Mouse (Mus musculus) cerebellum, adult 2 months (tissue): ENCODE measurements at regions not wholly inside any gene's neighbourhood (a gene's known extent, or its start where the extent isn't known, plus 50 kb on each side); places are given as distances from the start of the nearest gene placed in this dataset.

Experiments
- DNase-seq, 2 experiments: peaks; one replicate each; pipeline ENCODE4 v3.0.0; 2021
- H3K27ac ChIP-seq: fragments of 200-500 bp; 2 replicates; pipeline ENCODE4 v1.5.1; 2012; ENCODE audit warnings: low read length, control low read depth, inconsistent platforms; ENCODE audit not compliant: insufficient read depth
- H3K27me3 ChIP-seq: fragments of 200-500 bp; 2 replicates; pipeline ENCODE4 v1.6.1; 2012; ENCODE audit warnings: inconsistent platforms, mild to moderate bottlenecking, low read length, moderate library complexity; ENCODE audit not compliant: control insufficient read depth, insufficient read depth
- H3K4me1 ChIP-seq: fragments of 200-500 bp; 2 replicates; pipeline ENCODE4 v1.6.1; 2011; ENCODE audit warnings: low read length; ENCODE audit not compliant: control insufficient read depth, insufficient read depth
- H3K4me3 ChIP-seq: fragments of 200-500 bp; replicated peaks from 2 replicates; pipeline ENCODE3; 2011; ENCODE audit warnings: mild to moderate bottlenecking, low read depth, low read length, control low read depth; ENCODE audit not compliant: insufficient read depth
- CTCF ChIP-seq: fragments of 200-500 bp; IDR thresholded peaks from 2 replicates; pipeline ENCODE4 v1.5.1; 2011; ENCODE audit warnings: low read depth, mild to moderate bottlenecking, control low read depth, low read length, moderate library complexity, borderline replicate concordance; ENCODE audit not compliant: insufficient read depth
- POLR2A ChIP-seq: fragments of 200-500 bp; IDR thresholded peaks from 2 replicates; pipeline ENCODE4 v1.6.1; 2011; ENCODE audit warnings: low read length, control low read depth, borderline replicate concordance; ENCODE audit not compliant: insufficient read depth
- WGBS: fragments of 180-500 bp; shearing (Covaris S2); methylation state at CpG from one replicate; pipeline ENCODE4 v1.1.7; 2018; 5-methylcytosine and 5-hydroxymethylcytosine counted together

- no peak for TF ChIP-seq CTCF
- TF ChIP-seq POLR2A: no peak
- Histone ChIP-seq H3K4me1 (no peaks in the 10 kb centered on the region), H3K27ac (no peak overlapping the region), H3K27me3 (no peaks in the 10 kb centered on the region), H3K4me3 (no peak overlapping the region)
- 82% methylated on average over 4 of the region's 4 CpGs for WGBS
- DNase-seq: no peak
Observed at GRCm38 (mm10) chr4:101336811-101337210, 71.7 kb upstream of the Jak1 start.

DNA sequence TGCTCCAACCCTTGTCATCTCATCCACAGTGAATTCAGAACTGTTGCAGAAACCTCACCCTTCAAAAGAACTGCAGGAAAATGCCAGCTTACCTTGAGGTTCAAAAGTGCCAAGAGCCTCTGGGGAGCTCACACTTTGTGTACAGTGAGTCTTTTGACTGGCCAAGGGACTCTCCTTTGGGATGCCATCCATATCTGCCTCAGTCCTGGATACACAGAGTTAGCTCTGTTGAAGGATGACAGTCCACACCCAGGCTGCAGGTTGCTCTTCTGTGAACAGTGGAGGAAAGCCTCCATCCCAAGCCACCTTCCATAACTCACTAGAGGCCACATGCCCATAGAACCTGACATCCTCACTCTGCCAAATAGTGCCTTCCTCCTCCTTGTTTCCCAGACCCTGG is 71.3 kb upstream of the Jak1 start:
- TF ChIP-seq CTCF (no peak), POLR2A (no peak)

DNA sequence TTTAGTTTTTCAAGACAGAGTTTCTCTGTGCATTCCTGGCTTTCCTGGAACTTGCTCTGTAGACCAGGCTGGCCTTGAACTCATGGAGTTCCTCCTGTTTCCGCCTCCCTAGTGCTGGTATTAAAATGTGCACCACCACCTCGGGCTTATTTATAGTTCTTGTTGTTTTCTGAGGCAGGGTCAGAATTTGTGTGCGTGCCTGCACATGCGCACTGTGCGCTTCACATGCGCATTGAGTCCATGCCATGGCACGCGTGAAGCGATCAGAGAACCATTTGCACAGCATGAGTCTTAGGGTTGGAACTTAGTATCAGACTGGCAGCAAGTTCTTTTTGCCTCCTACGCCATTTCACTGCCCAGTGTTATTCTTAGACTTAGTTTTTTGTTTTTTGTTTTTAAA is 68.8 kb upstream of the Jak1 start:
- no peak for TF ChIP-seq CTCF
- TF ChIP-seq POLR2A: no peak
- DNase-seq: no peak
- WGBS: 96% methylated on average over 10 of the region's 10 CpGs

More for the DNA sequence above, 71.3 kb upstream of the Jak1 start:
- H3K4me3 ChIP-seq: no peak overlapping the region
- H3K27me3 ChIP-seq: no peaks in the 10 kb centered on the region
- no peaks in the 10 kb centered on the region for H3K4me1 ChIP-seq
- DNase-seq: no peak
- no peak overlapping the region for H3K27ac ChIP-seq

GRCm38 (mm10) chr4:101333036-101333435 is 68.0 kb upstream of the Jak1 start:
- WGBS: 70% methylated on average over 3 of the region's 3 CpGs
- Histone ChIP-seq H3K4me1 (no peaks in the 10 kb centered on the region), H3K4me3 (no peak overlapping the region), H3K27me3 (no peaks in the 10 kb centered on the region), H3K27ac (no peak overlapping the region)
- no peak for DNase-seq
- TF ChIP-seq CTCF (no peak), POLR2A (no peak)

More for the DNA sequence above, 68.8 kb upstream of the Jak1 start:
- H3K27ac ChIP-seq: no peak overlapping the region
- no peaks in the 10 kb centered on the region for H3K4me1 ChIP-seq
- H3K4me3 ChIP-seq: no peak overlapping the region
- H3K27me3 ChIP-seq: no peaks in the 10 kb centered on the region

DNA sequence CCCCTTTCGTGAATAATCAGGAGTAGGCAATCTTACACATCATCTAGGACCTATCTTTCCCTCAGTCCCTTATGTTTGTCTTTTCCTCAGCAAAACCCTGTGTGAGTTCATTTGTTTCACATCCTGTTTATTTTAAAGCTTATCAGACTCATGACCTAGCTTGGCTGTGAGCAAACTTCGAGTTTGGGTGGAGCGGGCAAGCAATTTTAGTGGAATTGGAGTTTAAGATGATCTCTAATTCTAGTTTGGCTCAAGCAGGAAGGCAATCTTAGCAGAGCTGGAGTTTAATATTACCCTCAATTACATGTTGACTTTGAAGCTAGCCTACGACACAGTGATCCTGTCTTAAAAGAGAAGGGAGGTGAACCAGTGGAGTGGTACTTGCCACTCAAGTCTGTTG is 66.1 kb upstream of the Jak1 start:
- no peak overlapping the region for H3K4me3 ChIP-seq
- H3K27ac ChIP-seq: no peak overlapping the region
- 92% methylated on average over 4 of the region's 4 CpGs for WGBS
- no peak for TF ChIP-seq CTCF
- no peak for TF ChIP-seq POLR2A
- H3K4me1 ChIP-seq: no peaks in the 10 kb centered on the region
- DNase-seq: no peak
- no peaks in the 10 kb centered on the region for H3K27me3 ChIP-seq

- no peaks in the 10 kb centered on the region for H3K27me3 ChIP-seq
- TF ChIP-seq CTCF (no peak), POLR2A (no peak)
- H3K4me1 ChIP-seq: no peaks in the 10 kb centered on the region
- DNase-seq: no peak
- H3K27ac ChIP-seq: no peak overlapping the region
- H3K4me3 ChIP-seq: no peak overlapping the region
- 93% methylated on average over 7 of the region's 7 CpGs for WGBS
Observed at GRCm38 (mm10) chr4:101329060-101329459, 64.0 kb upstream of the Jak1 start.

DNA sequence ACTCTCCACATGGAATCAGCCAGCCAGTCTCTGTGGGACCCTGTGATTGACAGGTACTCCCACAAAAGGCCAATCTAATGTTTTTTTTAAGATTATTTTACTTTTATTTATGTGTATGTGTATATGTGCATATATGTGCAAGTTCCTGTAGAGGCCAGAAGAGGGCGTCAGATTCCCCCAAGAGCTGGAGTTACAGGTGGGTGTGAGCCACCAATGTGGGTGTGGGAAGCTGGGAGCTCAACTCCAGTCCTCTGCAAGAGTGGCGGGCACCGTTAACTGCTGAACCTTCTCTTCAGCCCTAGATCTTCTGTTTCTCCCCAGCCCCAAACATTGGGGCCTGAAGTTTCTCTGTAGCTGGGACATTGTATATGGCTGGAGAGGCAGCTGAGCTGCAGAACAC is 61.0 kb upstream of the Jak1 start:
- no peak for TF ChIP-seq CTCF
- no peak for TF ChIP-seq POLR2A
- 80% methylated on average over 3 of the region's 3 CpGs for WGBS
- Histone ChIP-seq H3K4me3 (no peak overlapping the region), H3K4me1 (no peaks in the 10 kb centered on the region), H3K27me3 (no peaks in the 10 kb centered on the region), H3K27ac (no peak overlapping the region)
- DNase-seq: no peak

DNA sequence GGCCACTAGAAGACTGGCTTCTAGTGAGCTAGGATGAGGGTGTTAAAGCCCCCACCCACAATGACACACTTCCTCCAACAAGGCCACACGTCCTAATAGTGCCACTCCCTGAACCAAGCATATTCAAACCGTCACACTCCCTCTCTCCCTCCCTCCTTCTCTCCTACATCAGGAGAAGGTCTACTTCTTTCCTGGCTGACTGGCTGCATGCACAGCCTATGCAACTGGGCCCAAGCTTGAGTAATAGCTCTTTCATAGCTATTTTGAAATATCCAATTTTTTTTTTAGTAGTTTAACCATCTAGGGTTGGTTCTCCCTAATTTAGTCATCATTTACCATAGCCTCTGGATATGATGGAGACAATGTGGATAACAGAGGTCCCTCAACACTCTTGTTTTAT is 56.6 kb upstream of the Jak1 start:
- Histone ChIP-seq H3K27ac (no peak overlapping the region), H3K4me3 (no peak overlapping the region), H3K4me1 (no peaks in the 10 kb centered on the region), H3K27me3 (no peaks in the 10 kb centered on the region)
- DNase-seq: no peak
- WGBS: 80% methylated on average over 2 of the region's 2 CpGs
- TF ChIP-seq POLR2A (no peak), CTCF (no peak)
